In the genomic region with DNA sequence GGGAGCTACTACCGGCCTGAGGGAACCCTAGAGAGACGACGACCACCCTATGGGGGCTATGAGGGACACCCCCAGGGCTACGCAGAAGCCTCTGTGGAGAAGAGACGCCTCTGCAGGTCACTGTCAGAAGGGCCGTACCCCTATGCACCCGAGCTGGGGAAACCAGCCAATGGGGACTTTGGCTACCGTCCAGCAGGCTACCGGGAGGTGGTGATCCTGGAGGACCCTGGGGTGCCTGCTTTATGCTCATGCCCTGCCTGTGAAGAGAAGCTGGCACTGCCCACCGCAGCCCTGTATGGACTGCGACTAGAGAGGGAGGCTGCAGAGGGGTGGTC, we compare ENCODE assay signal across 18 mouse cellular contexts. TPM values are rescaled to one million over a fixed set of nuclear protein-coding genes. Genes with fewer than 3 reads are reported as not detected.
DNase-seq lines count a peak whose midpoint lies in the region; ATAC-seq and TF ChIP-seq lines count a peak whose summit lies in the region.
"Had no signal": no experiment of that assay in that cellular context is flagged by ENCODE, and none has a peak within 500 bp of the region (broad histone marks: within the 10 kb centered on the region; RNA-seq: fewer than 3 reads in every experiment).

No protein-coding gene starts in this region.

- no peak overlapping the region for H3K4me3 ChIP-seq in gastrocnemius, adult 2 months
- H3K4me3 ChIP-seq in heart, embryonic 10.5 days: no peak overlapping the region
- H3K4me3 ChIP-seq in midbrain, embryonic 10.5 days: no peak overlapping the region
- no peak overlapping the region for H3K4me3 ChIP-seq in midbrain, postnatal 0 days (ENCODE audit: low read depth, low read length)
- H3K4me3 ChIP-seq: embryonic facial prominence, embryonic 15.5 days; neural tube, embryonic 13.5 days had no signal

- no peak for ATAC-seq in midbrain, postnatal 0 days (ENCODE audit: low FRiP score)
- ATAC-seq: activated CD4-positive, CD25-positive, alpha-beta regulatory T cell, adult 4 months had no signal

- no peak overlapping the region for H3K27ac ChIP-seq in gastrocnemius, adult 2 months
- H3K27ac ChIP-seq in heart, embryonic 10.5 days: no peak overlapping the region
- H3K27ac ChIP-seq in midbrain, embryonic 10.5 days (replicated peaks): 0 out of 2 replicates have a peak overlapping the region, but pooled peaks have one; percentile 10
- H3K27ac ChIP-seq in midbrain, postnatal 0 days (ENCODE audit: low read depth, low read length): no peak overlapping the region
- H3K27ac ChIP-seq: embryonic facial prominence, embryonic 15.5 days; neural tube, embryonic 13.5 days had no signal

- no peak overlapping the region for H3K4me2 ChIP-seq in midbrain, postnatal 0 days (ENCODE audit: low read depth, low read length, poor library complexity, severe bottlenecking)
- H3K4me2 ChIP-seq: embryonic facial prominence, embryonic 15.5 days; liver, embryonic 11.5 days; midbrain, embryonic 11.5 days; neural tube, embryonic 13.5 days had no signal

- peak; percentile 57 for DNase-seq in gastrocnemius, adult 2 months
- DNase-seq in gastrocnemius, postnatal 4 days (ENCODE audit: low spot score in 2 of 2): no peak
- peak; percentile 39 for DNase-seq in heart, postnatal 4 days
- no peak for DNase-seq in heart, embryonic 10.5 days (ENCODE audit: low spot score)
- no peak for DNase-seq in midbrain, embryonic 10.5 days (ENCODE audit: low spot score)
- no peak for DNase-seq in midbrain, postnatal 0 days (ENCODE audit: low spot score)
- DNase-seq in adipocyte (ENCODE audit: low spot score): no peak
- DNase-seq: gastrocnemius, postnatal 25 days; kidney, adult 8-10 months; lung, adult 18-20 months; lung, postnatal 36 days; thymus, postnatal 25 days had no signal

- no peak for TF ChIP-seq CTCF in gastrocnemius, adult 2 months (IDR thresholded peaks at IDR 0.05)
- TF ChIP-seq CTCF in midbrain, postnatal 0 days (IDR thresholded peaks at IDR 0.05): no peak

- peaks cover 10% of the 10 kb centered on the region for H3K27me3 ChIP-seq in heart, embryonic 10.5 days (ENCODE audit: insufficient read depth, poor library complexity, severe bottlenecking)
- H3K27me3 ChIP-seq in midbrain, embryonic 10.5 days (ENCODE audit: low read depth, poor library complexity, severe bottlenecking): peaks cover 18% of the 10 kb centered on the region
- H3K27me3 ChIP-seq in midbrain, postnatal 0 days (ENCODE audit: insufficient read depth, low read length): no peaks in the 10 kb centered on the region
- H3K27me3 ChIP-seq: embryonic facial prominence, embryonic 15.5 days had no signal

- H3K9ac ChIP-seq in midbrain, postnatal 0 days (replicated peaks; ENCODE audit: low read length, poor library complexity, severe bottlenecking): no peak overlapping the region
- H3K9ac ChIP-seq: embryonic facial prominence, embryonic 15.5 days; neural tube, embryonic 13.5 days had no signal

- H3K9me3 ChIP-seq in heart, embryonic 10.5 days: no peaks in the 10 kb centered on the region
- H3K9me3 ChIP-seq in midbrain, embryonic 10.5 days (replicated peaks): no peaks in the 10 kb centered on the region
- no peaks in the 10 kb centered on the region for H3K9me3 ChIP-seq in midbrain, postnatal 0 days (ENCODE audit: low read length)
- H3K9me3 ChIP-seq: embryonic facial prominence, embryonic 15.5 days; neural tube, embryonic 13.5 days had no signal

- H3K4me1 ChIP-seq in heart, embryonic 10.5 days: peaks cover 54% of the 10 kb centered on the region
- H3K4me1 ChIP-seq in midbrain, embryonic 10.5 days: peaks cover 22% of the 10 kb centered on the region
- H3K4me1 ChIP-seq in midbrain, postnatal 0 days (ENCODE audit: insufficient read depth, low read length): no peaks in the 10 kb centered on the region; the same call in 1 of the 2 replicates

- intact Hi-C loops in gastrocnemius, adult 2 months (cut with DNase I): loop anchor here (5.0 to 10.0 kb wide), 2 partner anchors 36 to 113 kb away; no protein-coding TSS in a partner anchor

- 81% methylated on average over 11 of the region's 11 CpGs for WGBS in heart, embryonic 10.5 days
- 87% methylated on average over 11 of the region's 11 CpGs for WGBS in midbrain, embryonic 10.5 days
- WGBS in midbrain, postnatal 0 days: 81% methylated on average over 11 of the region's 11 CpGs

- H3K36me3 ChIP-seq in heart, embryonic 10.5 days: peaks cover 88% of the 10 kb centered on the region
- H3K36me3 ChIP-seq in midbrain, embryonic 10.5 days: peaks cover 15% of the 10 kb centered on the region
- peaks cover 3% of the 10 kb centered on the region; the same call in 1 of the 2 replicates for H3K36me3 ChIP-seq in midbrain, postnatal 0 days (ENCODE audit: insufficient read depth, low read length)

RNA-seq across cellular contexts. Expression of a gene that starts 11.2 kb away (rescaled TPM):
- total RNA-seq in gastrocnemius, adult 2 months (2021): 10 to 100 TPM; 39.1 to 44.1 TPM
- total RNA-seq in gastrocnemius, postnatal 4 days (2021): 10 to 100 TPM; 58.7 to 59.5 TPM
- 10 to 100 TPM; 65.8 to 70.3 TPM for total RNA-seq in heart, postnatal 4 days (2021)
- polyA plus RNA-seq in heart, embryonic 10.5 days (2016; fragmentation: Nextera tagmentation; extraction: Ambion mirVana): 19.8 and 19.9 TPM in 2 replicates
- polyA plus RNA-seq in midbrain, embryonic 10.5 days (2016; fragmentation: Nextera tagmentation; extraction: Ambion mirVana): 8.9 and 9.4 TPM in 2 replicates
- total RNA-seq in midbrain, postnatal 0 days (2014; rRNA removed): 18.1 and 20.4 TPM in 2 replicates
- 5.1 and 6.3 TPM in 2 replicates for polyA plus RNA-seq in midbrain, postnatal 0 days (2015; fragmentation: Nextera tagmentation; extraction: Ambion mirVana)
- total RNA-seq: monocyte, adult 5-6 weeks had no signal

RNA-seq across cellular contexts. Expression of a gene that starts 24.6 kb away (rescaled TPM):
- 1 to 10 TPM; 4.4 to 5.8 TPM for total RNA-seq in gastrocnemius, adult 2 months (2021)
- total RNA-seq in gastrocnemius, postnatal 4 days (2021): 10 to 100 TPM; 21.1 to 26.7 TPM
- total RNA-seq in heart, postnatal 4 days (2021): 10 to 100 TPM; 19.9 to 22.6 TPM
- 19.0 and 19.4 TPM in 2 replicates for polyA plus RNA-seq in heart, embryonic 10.5 days (2016; fragmentation: Nextera tagmentation; extraction: Ambion mirVana)
- polyA plus RNA-seq in midbrain, embryonic 10.5 days (2016; fragmentation: Nextera tagmentation; extraction: Ambion mirVana): 13.7 and 15.5 TPM in 2 replicates
- total RNA-seq in midbrain, postnatal 0 days (2014; rRNA removed): 120 and 134 TPM in 2 replicates
- polyA plus RNA-seq in midbrain, postnatal 0 days (2015; fragmentation: Nextera tagmentation; extraction: Ambion mirVana): 118 and 120 TPM in 2 replicates

RNA-seq across cellular contexts. Expression of a gene that starts 32.7 kb away (rescaled TPM):
- 10 to 100 TPM; 34.3 to 87.7 TPM for total RNA-seq in gastrocnemius, adult 2 months (2021)
- total RNA-seq in gastrocnemius, postnatal 4 days (2021): 10 to 100 TPM; 80.3 to 91.9 TPM
- total RNA-seq in heart, postnatal 4 days (2021): 10 to 100 TPM; 10.0 to 12.5 TPM
- polyA plus RNA-seq in heart, embryonic 10.5 days (2016; fragmentation: Nextera tagmentation; extraction: Ambion mirVana): 0.64 and 0.67 TPM in 2 replicates
- polyA plus RNA-seq in midbrain, embryonic 10.5 days (2016; fragmentation: Nextera tagmentation; extraction: Ambion mirVana): 0.32 and 0.38 TPM in 2 replicates
- total RNA-seq in midbrain, postnatal 0 days (2014; rRNA removed): 11.9 and 13.6 TPM in 2 replicates
- 9.9 and 12.7 TPM in 2 replicates for polyA plus RNA-seq in midbrain, postnatal 0 days (2015; fragmentation: Nextera tagmentation; extraction: Ambion mirVana)

RNA-seq across cellular contexts. Expression of a gene that starts 37.9 kb away (rescaled TPM):
- 100 to 1,000 TPM; 187 to 246 TPM for total RNA-seq in gastrocnemius, adult 2 months (2021)
- total RNA-seq in gastrocnemius, postnatal 4 days (2021): 100 to 1,000 TPM; 182 to 199 TPM
- total RNA-seq in heart, postnatal 4 days (2021): 100 to 1,000 TPM; 142 to 145 TPM
- polyA plus RNA-seq in heart, embryonic 10.5 days (2016; fragmentation: Nextera tagmentation; extraction: Ambion mirVana): 85.5 and 99.6 TPM in 2 replicates
- polyA plus RNA-seq in midbrain, embryonic 10.5 days (2016; fragmentation: Nextera tagmentation; extraction: Ambion mirVana): 113 and 125 TPM in 2 replicates
- 161 and 169 TPM in 2 replicates for total RNA-seq in midbrain, postnatal 0 days (2014; rRNA removed)
- 65.8 and 68.2 TPM in 2 replicates for polyA plus RNA-seq in midbrain, postnatal 0 days (2015; fragmentation: Nextera tagmentation; extraction: Ambion mirVana)

RNA-seq across cellular contexts. Expression of a gene that starts 38.9 kb away (rescaled TPM):
- total RNA-seq in gastrocnemius, adult 2 months (2021): under 1 TPM in 1 of 2 experiments, not detected in 1; 0.14 TPM
- under 1 TPM; 0.18 to 0.39 TPM for total RNA-seq in gastrocnemius, postnatal 4 days (2021)
- total RNA-seq in heart, postnatal 4 days (2021): under 1 TPM; 0.11 to 0.17 TPM
- 2.0 and 7.9 TPM in 2 replicates for polyA plus RNA-seq in heart, embryonic 10.5 days (2016; fragmentation: Nextera tagmentation; extraction: Ambion mirVana)
- 0.14 and 0.20 TPM in 2 replicates for polyA plus RNA-seq in midbrain, embryonic 10.5 days (2016; fragmentation: Nextera tagmentation; extraction: Ambion mirVana)
- 0.61 TPM in 1 of 2 replicates, not detected in the other for total RNA-seq in midbrain, postnatal 0 days (2014; rRNA removed)
- 0.06 and 0.12 TPM in 2 replicates for polyA plus RNA-seq in midbrain, postnatal 0 days (2015; fragmentation: Nextera tagmentation; extraction: Ambion mirVana)
- polyA plus RNA-seq: midbrain, embryonic 11.5 days had no signal

Comparison
In these comparisons a context has a peak if more than half of its experiments do, and no peak if none do; other contexts are left out.
1. DNase-seq: peak in gastrocnemius, adult 2 months (single experiment) and heart, postnatal 4 days (single experiment); none in gastrocnemius, postnatal 4 days (0 of 2), heart, embryonic 10.5 days (single experiment), midbrain, embryonic 10.5 days (single experiment), midbrain, postnatal 0 days (single experiment) and adipocyte (single experiment).